Comparison of ENCODE assay signal across 8 mouse cellular contexts in the genomic region with DNA sequence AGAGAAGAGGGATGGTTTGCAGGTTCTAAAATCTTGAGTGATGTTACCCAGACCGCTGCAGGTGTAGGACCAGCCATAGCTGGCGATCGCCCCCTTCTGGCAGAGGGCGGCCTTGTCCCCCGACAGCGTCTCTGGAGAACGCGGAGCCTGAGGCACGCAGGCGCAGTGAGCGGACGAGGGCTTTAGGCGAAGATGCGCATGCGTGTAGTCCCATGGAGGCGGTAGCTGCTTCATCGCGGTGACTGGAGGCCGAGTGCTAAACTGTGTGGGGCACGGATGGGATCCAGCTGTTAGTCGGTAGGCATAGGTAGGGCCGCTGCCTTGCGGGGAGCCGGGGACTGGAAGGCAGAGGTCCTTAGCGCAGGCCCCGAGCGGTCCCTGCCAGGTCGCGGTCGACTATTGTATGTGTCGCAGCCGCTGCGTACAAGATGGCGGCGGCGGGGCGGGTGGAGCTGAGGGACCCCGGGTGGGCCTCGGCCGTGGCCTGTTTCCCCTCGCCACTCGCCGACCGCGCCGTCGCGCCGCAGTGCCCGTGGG. TPM values are rescaled to one million over a fixed set of nuclear protein-coding genes. Genes with fewer than 3 reads are reported as not detected.
DNase-seq lines count a peak whose midpoint lies in the region; ATAC-seq lines count a peak whose summit lies in the region.

No protein-coding gene starts in this region.

- no peaks in the 10 kb centered on the region for H3K36me3 ChIP-seq in forebrain, embryonic 14.5 days (ENCODE audit: control insufficient read depth, insufficient read depth, low read length)
- no peaks in the 10 kb centered on the region for H3K36me3 ChIP-seq in neural tube, embryonic 15.5 days

- H3K9me3 ChIP-seq in forebrain, embryonic 14.5 days (replicated peaks; ENCODE audit: control insufficient read depth, low read length) = no peaks in the 10 kb centered on the region
- no peaks in the 10 kb centered on the region for H3K9me3 ChIP-seq in neural tube, embryonic 15.5 days (replicated peaks)

- peak; percentile 98 for DNase-seq in ES-CJ7 (ENCODE audit: low read depth, low spot score)
- peak; percentile 99 for DNase-seq in cerebellum, adult 11 months
- DNase-seq in forebrain, embryonic 14.5 days (ENCODE audit: low spot score) = peak; percentile 99
- peak; percentile 99 to 100 for DNase-seq in heart, postnatal 14 days
- peak; percentile 100 for DNase-seq in layer of hippocampus, adult 11-12 months (ENCODE audit: low spot score)
- DNase-seq in lung, adult 18-20 months = peak; percentile 96 to 98
- DNase-seq in testis, postnatal 14 days (ENCODE audit: low spot score) = peak; percentile 97

- H3K4me1 ChIP-seq in forebrain, embryonic 14.5 days (ENCODE audit: control insufficient read depth, insufficient read depth, low read length) = no peaks in the 10 kb centered on the region
- H3K4me1 ChIP-seq in neural tube, embryonic 15.5 days = peaks cover 10% of the 10 kb centered on the region

- H3K4me2 ChIP-seq in forebrain, embryonic 14.5 days (ENCODE audit: low read length) = peak overlapping the region; percentile 74
- H3K4me2 ChIP-seq in neural tube, embryonic 15.5 days = peak overlapping the region; percentile 58

- H3K27ac ChIP-seq in forebrain, embryonic 14.5 days (ENCODE audit: low read depth, low read length) = peak overlapping the region; percentile 93
- peak overlapping the region; percentile 98 for H3K27ac ChIP-seq in neural tube, embryonic 15.5 days (replicated peaks)

- intact Hi-C loops in heart, postnatal 14 days (cut with DNase I) = no loop called here

- H3K27me3 ChIP-seq in forebrain, embryonic 14.5 days (replicated peaks; ENCODE audit: control insufficient read depth, insufficient read depth, low read length) = no peaks in the 10 kb centered on the region
- H3K27me3 ChIP-seq in neural tube, embryonic 15.5 days (replicated peaks) = no peaks in the 10 kb centered on the region

- ATAC-seq in forebrain, embryonic 14.5 days = peak; percentile 96
- peak; percentile 98 for ATAC-seq in neural tube, embryonic 15.5 days (ENCODE audit: low FRiP score)

- peak overlapping the region; percentile 98 for H3K4me3 ChIP-seq in forebrain, embryonic 14.5 days (ENCODE audit: low read depth, low read length)
- H3K4me3 ChIP-seq in neural tube, embryonic 15.5 days (replicated peaks) = peak overlapping the region; percentile 97

- WGBS in forebrain, embryonic 14.5 days = 1% methylated on average over 31 of the region's 50 CpGs
- under 1% methylated on average over 50 of the region's 50 CpGs for WGBS in neural tube, embryonic 15.5 days

- peak overlapping the region; percentile 99 for H3K9ac ChIP-seq in forebrain, embryonic 14.5 days (ENCODE audit: low read length)
- H3K9ac ChIP-seq in neural tube, embryonic 15.5 days (replicated peaks) = peak overlapping the region; percentile 98

RNA-seq across cellular contexts. Expression of a gene that starts 47.3 kb away (rescaled TPM):
- 91.4 and 114 TPM in 2 replicates for polyA plus RNA-seq in forebrain, embryonic 14.5 days (2014; fragmentation: Nextera tagmentation; extraction: Ambion mirVana)
- 10 to 100 TPM; 57.2 to 73.8 TPM for total RNA-seq in heart, postnatal 14 days (2021)
- 68.8 and 69.3 TPM in 2 replicates for polyA plus RNA-seq in neural tube, embryonic 15.5 days (2015; fragmentation: Nextera tagmentation; extraction: Ambion mirVana)

Comparison
In these comparisons a context has a peak if more than half of its experiments do, and no peak if none do; other contexts are left out.
1. Peak in every context shown above with its lines: DNase-seq, ATAC-seq, H3K4me3 ChIP-seq and H3K27ac ChIP-seq.